Mouse (Mus musculus) adrenal gland (tissue): Measurements from ENCODE around the gene Mif.

Experiments used
- intact Hi-C: fragments of 180-260 bp; cut with DNase I; formaldehyde crosslinking; loops from one replicate; pipeline ENCODE4 v1.15.1; 2025

Mif gene

GRCm38 (mm10) chr10:75878836-75879235 is 18.8 kb upstream of the Mif start:
- intact Hi-C loops, result no loop called here

- intact Hi-C loops, result no loop called here
Observed at GRCm38 (mm10) chr10:75873543-75874170, 13.6 kb upstream of the Mif start.

GRCm38 (mm10) chr10:75872915-75873542 is 13.0 kb upstream of the Mif start:
- intact Hi-C loops, result no loop called here

GRCm38 (mm10) chr10:75872025-75872914 is 12.2 kb upstream of the Mif start:
- intact Hi-C loops, result no loop called here

GRCm38 (mm10) chr10:75861587-75861986 is 1.5 kb upstream of the Mif start:
- intact Hi-C loops, result no loop called here

- intact Hi-C loops, result no loop called here
Observed at GRCm38 (mm10) chr10:75860746-75861145, 706 bp upstream of the Mif start.

- intact Hi-C loops, result no loop called here
Observed at GRCm38 (mm10) chr10:75859107-75859746, 813 bp downstream of the Mif start.

GRCm38 (mm10) chr10:75857598-75857997 is 2.4 kb downstream of the Mif start:
- intact Hi-C loops, result no loop called here

GRCm38 (mm10) chr10:75856976-75857375 is 3.1 kb downstream of the Mif start:
- intact Hi-C loops, result no loop called here

- intact Hi-C loops, result no loop called here
Observed at GRCm38 (mm10) chr10:75856155-75856907, 3.7 kb downstream of the Mif start.

GRCm38 (mm10) chr10:75855416-75855981 is 4.5 kb downstream of the Mif start:
- intact Hi-C loops, result no loop called here

GRCm38 (mm10) chr10:75854791-75855190 is 5.2 kb downstream of the Mif start:
- intact Hi-C loops, result loop anchor here (5.0 kb wide), 2 partner anchors 212 to 267 kb away; partner anchors contain the start of genes Ggt5 and Susd2

GRCm38 (mm10) chr10:75854096-75854495 is 5.9 kb downstream of the Mif start:
- intact Hi-C loops, result loop anchor here (5.0 kb wide), 2 partner anchors 212 to 267 kb away; partner anchors contain the start of genes Ggt5 and Susd2

GRCm38 (mm10) chr10:75853452-75853851 is 6.6 kb downstream of the Mif start:
- intact Hi-C loops, result loop anchor here (1.0 to 5.0 kb wide), 3 partner anchors 109 to 266 kb away; partner anchors contain the start of genes Ggt5 and Susd2

GRCm38 (mm10) chr10:75852539-75853125 is 7.4 kb downstream of the Mif start:
- intact Hi-C loops, result loop anchor here (1.0 to 5.0 kb wide), 3 partner anchors 108 to 265 kb away; partner anchors contain the start of genes Ggt5 and Susd2

GRCm38 (mm10) chr10:75851681-75852080 is 8.4 kb downstream of the Mif start:
- intact Hi-C loops, result loop anchor here (5.0 kb wide), 2 partner anchors 209 to 264 kb away; partner anchors contain the start of genes Ggt5 and Susd2

- intact Hi-C loops, result loop anchor here (5.0 kb wide), 2 partner anchors 209 to 264 kb away; partner anchors contain the start of genes Ggt5 and Susd2
Observed at GRCm38 (mm10) chr10:75851076-75851475, 9.0 kb downstream of the Mif start.

- intact Hi-C loops, result no loop called here
Observed at GRCm38 (mm10) chr10:75848382-75848781, 11.7 kb downstream of the Mif start.

- intact Hi-C loops, result no loop called here
Observed at GRCm38 (mm10) chr10:75845306-75845930, 14.6 kb downstream of the Mif start.
